Mouse (Mus musculus): ENCODE results near the gene Rapgef4. TPM values are rescaled to one million over a fixed set of nuclear protein-coding genes. Genes with fewer than 3 reads are reported as not detected.

The Rapgef4 gene
- 4.4 and 5.0 TPM in 2 replicates for polyA plus RNA-seq (2015; fragmentation: Nextera tagmentation; extraction: Ambion mirVana)

- Histone ChIP-seq H3K27me3 (replicated peaks; ENCODE audit: insufficient read depth, low read length) (no peaks in the 10 kb centered on the region), H3K4me3 (ENCODE audit: low read depth, low read length) (peak within 1 kb of the TSS; percentile 39), H3K36me3 (ENCODE audit: insufficient read depth, low read length) (no peaks in the 10 kb centered on the region), H3K9me3 (ENCODE audit: low read length) (no peaks in the 10 kb centered on the region), H3K27ac (ENCODE audit: low read length) (no peak within 1 kb of the TSS), H3K4me2 (replicated peaks; ENCODE audit: low read depth, low read length) (peak within 1 kb of the TSS; percentile 99), H3K9ac (replicated peaks; ENCODE audit: low read depth) (0 out of 2 replicates have a peak within 1 kb of the TSS, but pooled peaks have one; percentile 19), H3K4me1 (ENCODE audit: insufficient read depth, low read depth, low read length) (no peaks in the 10 kb centered on the region)
- peak; percentile 66 for ATAC-seq
- DNase-seq (ENCODE audit: low spot score) = peak; percentile 22
- TF ChIP-seq CTCF (IDR thresholded peaks at IDR 0.05) = no peak
- no peak for TF ChIP-seq EP300 (IDR thresholded peaks at IDR 0.05)
- WGBS = 2% methylated on average over 26 of the region's 52 CpGs
These were observed at the start of gene Rapgef4 for GRCm38 (mm10) chr2:71980771-71981342. Gene Rapgef4, plus strand, starts transcription at chr2:71981240.

- Histone ChIP-seq H3K9me3 (ENCODE audit: low read length) (no peaks in the 10 kb centered on the region), H3K27me3 (replicated peaks; ENCODE audit: insufficient read depth, low read length) (no peaks in the 10 kb centered on the region), H3K4me3 (ENCODE audit: low read depth, low read length) (no peak overlapping the region), H3K27ac (ENCODE audit: low read length) (no peak overlapping the region), H3K4me1 (ENCODE audit: insufficient read depth, low read depth, low read length) (no peaks in the 10 kb centered on the region), H3K4me2 (replicated peaks; ENCODE audit: low read depth, low read length) (no peak overlapping the region), H3K9ac (replicated peaks; ENCODE audit: low read depth) (no peak overlapping the region), H3K36me3 (ENCODE audit: insufficient read depth, low read length) (no peaks in the 10 kb centered on the region)
- ATAC-seq (no peak), DNase-seq (ENCODE audit: low spot score) (no peak)
- 84% methylated on average over 8 of the region's 8 CpGs for WGBS
- no peak for TF ChIP-seq EP300 (IDR thresholded peaks at IDR 0.05)
- no peak for TF ChIP-seq CTCF (IDR thresholded peaks at IDR 0.05)
These were observed 47.0 kb upstream of the Rapgef4 start for GRCm38 (mm10) chr2:71934046-71934445.

GRCm38 (mm10) chr2:71936711-71937110 lies 44.3 kb upstream of the Rapgef4 start:
- H3K9ac ChIP-seq (replicated peaks; ENCODE audit: low read depth) = no peak overlapping the region
- no peaks in the 10 kb centered on the region for H3K4me1 ChIP-seq (ENCODE audit: insufficient read depth, low read depth, low read length)
- no peaks in the 10 kb centered on the region for H3K36me3 ChIP-seq (ENCODE audit: insufficient read depth, low read length)
- H3K9me3 ChIP-seq (ENCODE audit: low read length) = no peaks in the 10 kb centered on the region
- H3K4me2 ChIP-seq (replicated peaks; ENCODE audit: low read depth, low read length) = no peak overlapping the region
- H3K27me3 ChIP-seq (replicated peaks; ENCODE audit: insufficient read depth, low read length) = no peaks in the 10 kb centered on the region
- TF ChIP-seq EP300 (IDR thresholded peaks at IDR 0.05) (no peak), CTCF (IDR thresholded peaks at IDR 0.05) (no peak)
- WGBS = 97% methylated on average over 1 of the region's 1 CpGs
- DNase-seq (ENCODE audit: low spot score) (no peak), ATAC-seq (no peak)
- H3K4me3 ChIP-seq (ENCODE audit: low read depth, low read length) = no peak overlapping the region
- no peak overlapping the region for H3K27ac ChIP-seq (ENCODE audit: low read length)

GRCm38 (mm10) chr2:71937649-71938308 lies 43.3 kb upstream of the Rapgef4 start:
- Histone ChIP-seq H3K27ac (ENCODE audit: low read length) (no peak overlapping the region), H3K27me3 (replicated peaks; ENCODE audit: insufficient read depth, low read length) (no peaks in the 10 kb centered on the region), H3K4me2 (replicated peaks; ENCODE audit: low read depth, low read length) (no peak overlapping the region), H3K4me3 (ENCODE audit: low read depth, low read length) (no peak overlapping the region), H3K9me3 (ENCODE audit: low read length) (no peaks in the 10 kb centered on the region), H3K36me3 (ENCODE audit: insufficient read depth, low read length) (no peaks in the 10 kb centered on the region), H3K4me1 (ENCODE audit: insufficient read depth, low read depth, low read length) (no peaks in the 10 kb centered on the region), H3K9ac (replicated peaks; ENCODE audit: low read depth) (no peak overlapping the region)
- WGBS = 72% methylated on average over 3 of the region's 3 CpGs
- ATAC-seq (no peak), DNase-seq (ENCODE audit: low spot score) (no peak)
- TF ChIP-seq CTCF (IDR thresholded peaks at IDR 0.05) (no peak), EP300 (IDR thresholded peaks at IDR 0.05) (no peak)

- no peak overlapping the region for H3K9ac ChIP-seq (replicated peaks; ENCODE audit: low read depth)
- H3K4me2 ChIP-seq (replicated peaks; ENCODE audit: low read depth, low read length) = no peak overlapping the region
- no peaks in the 10 kb centered on the region for H3K4me1 ChIP-seq (ENCODE audit: insufficient read depth, low read depth, low read length)
- no peak for TF ChIP-seq CTCF (IDR thresholded peaks at IDR 0.05)
- TF ChIP-seq EP300 (IDR thresholded peaks at IDR 0.05) = no peak
- H3K4me3 ChIP-seq (ENCODE audit: low read depth, low read length) = no peak overlapping the region
- no peaks in the 10 kb centered on the region for H3K27me3 ChIP-seq (replicated peaks; ENCODE audit: insufficient read depth, low read length)
- no peak for DNase-seq (ENCODE audit: low spot score)
- no peak overlapping the region for H3K27ac ChIP-seq (ENCODE audit: low read length)
- no peak for ATAC-seq
- WGBS = 44% methylated on average over 6 of the region's 6 CpGs
- H3K36me3 ChIP-seq (ENCODE audit: insufficient read depth, low read length) = no peaks in the 10 kb centered on the region
- H3K9me3 ChIP-seq (ENCODE audit: low read length) = no peaks in the 10 kb centered on the region
These were observed 42.2 kb upstream of the Rapgef4 start for GRCm38 (mm10) chr2:71938716-71939393.

GRCm38 (mm10) chr2:71941005-71941720 lies 39.9 kb upstream of the Rapgef4 start:
- WGBS = 91% methylated on average over 3 of the region's 3 CpGs
- no peak overlapping the region for H3K4me2 ChIP-seq (replicated peaks; ENCODE audit: low read depth, low read length)
- no peak for DNase-seq (ENCODE audit: low spot score)
- no peak overlapping the region for H3K27ac ChIP-seq (ENCODE audit: low read length)
- no peaks in the 10 kb centered on the region for H3K9me3 ChIP-seq (ENCODE audit: low read length)
- H3K4me1 ChIP-seq (ENCODE audit: insufficient read depth, low read depth, low read length) = no peaks in the 10 kb centered on the region
- no peak for ATAC-seq
- TF ChIP-seq EP300 (IDR thresholded peaks at IDR 0.05) (no peak), CTCF (IDR thresholded peaks at IDR 0.05) (no peak)
- H3K27me3 ChIP-seq (replicated peaks; ENCODE audit: insufficient read depth, low read length) = no peaks in the 10 kb centered on the region
- H3K36me3 ChIP-seq (ENCODE audit: insufficient read depth, low read length) = no peaks in the 10 kb centered on the region
- no peak overlapping the region for H3K4me3 ChIP-seq (ENCODE audit: low read depth, low read length)
- H3K9ac ChIP-seq (replicated peaks; ENCODE audit: low read depth) = no peak overlapping the region

Data from lung, postnatal 0 days (tissue).